Mouse (Mus musculus): ENCODE results near the gene Sfrp4. TPM values are rescaled to one million over a fixed set of nuclear protein-coding genes. Genes with fewer than 3 reads are reported as not detected.

Sfrp4 gene
- polyA plus RNA-seq, 1 experiment from 2014 or later = 0.49 TPM

DNA sequence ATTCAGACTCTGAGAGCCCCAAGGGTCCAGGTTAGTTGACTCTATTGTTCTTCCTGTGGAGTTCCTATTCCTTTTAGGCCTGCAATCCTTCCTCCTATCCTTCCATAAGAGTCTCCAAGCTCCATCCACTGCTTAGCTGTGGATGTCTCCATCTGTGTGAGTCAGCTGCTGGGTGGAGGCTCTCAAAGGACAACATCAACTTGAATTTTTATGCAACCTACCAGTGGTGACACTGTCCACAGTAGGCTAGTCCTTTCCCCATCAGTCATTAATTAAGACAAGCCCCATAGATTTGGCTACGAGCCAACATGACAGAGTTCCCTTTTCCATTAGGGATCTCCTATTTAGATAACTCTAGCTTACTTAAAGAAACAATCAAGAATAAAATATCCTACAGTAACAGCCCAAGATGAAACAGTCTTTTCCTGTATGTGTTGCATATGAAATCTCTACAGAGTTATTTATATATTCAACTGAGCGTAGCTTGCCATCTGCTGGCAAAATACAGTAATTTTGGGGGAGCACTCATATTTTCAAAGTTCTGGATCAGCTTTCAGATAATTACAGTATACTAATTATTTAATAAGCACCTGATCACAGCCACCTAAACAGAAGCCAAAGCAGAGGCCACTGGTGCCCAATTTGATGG is 17.4 kb downstream of the Sfrp4 start:
- no peaks in the 10 kb centered on the region for H3K4me1 ChIP-seq
- no peak overlapping the region for H3K9ac ChIP-seq
- no peaks in the 10 kb centered on the region for H3K36me3 ChIP-seq
- WGBS = 65% methylated on average over 2 of the region's 2 CpGs
- no peaks in the 10 kb centered on the region for H3K27me3 ChIP-seq (replicated peaks)
- no peaks in the 10 kb centered on the region for H3K9me3 ChIP-seq
- no peak for ATAC-seq (ENCODE audit: extremely low read depth, insufficient number of reproducible peaks, low FRiP score, low TSS enrichment)
- H3K4me3 ChIP-seq = no peak overlapping the region
- no peak overlapping the region for H3K27ac ChIP-seq (replicated peaks)
- H3K4me2 ChIP-seq = no peak overlapping the region

DNA sequence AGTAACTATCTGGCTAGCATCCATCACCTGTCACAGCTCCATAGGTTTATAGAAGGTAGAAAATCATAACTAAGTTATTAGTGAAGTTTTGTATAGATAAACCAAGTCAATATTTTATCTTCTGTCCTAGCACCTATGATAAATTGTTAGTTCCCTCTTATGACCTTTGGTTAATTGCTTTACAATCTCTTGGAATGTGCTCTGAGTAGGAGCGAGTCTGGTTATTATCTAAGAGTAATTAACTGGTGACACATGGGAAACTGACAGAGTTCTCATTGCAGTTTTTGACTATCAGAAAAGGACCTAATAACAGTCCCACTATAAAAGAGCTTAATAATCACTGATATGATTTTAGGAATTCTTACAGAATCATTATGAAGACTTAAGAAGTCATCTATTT is 20.6 kb downstream of the Sfrp4 start:
- 43% methylated on average over 1 of the region's 1 CpGs for WGBS
- no peaks in the 10 kb centered on the region for H3K4me1 ChIP-seq
- no peaks in the 10 kb centered on the region for H3K36me3 ChIP-seq
- no peak overlapping the region for H3K4me2 ChIP-seq
- H3K4me3 ChIP-seq = no peak overlapping the region
- ATAC-seq (ENCODE audit: extremely low read depth, insufficient number of reproducible peaks, low FRiP score, low TSS enrichment) = no peak
- H3K27ac ChIP-seq (replicated peaks) = no peak overlapping the region
- H3K27me3 ChIP-seq (replicated peaks) = no peaks in the 10 kb centered on the region
- no peaks in the 10 kb centered on the region for H3K9me3 ChIP-seq
- H3K9ac ChIP-seq = no peak overlapping the region

DNA sequence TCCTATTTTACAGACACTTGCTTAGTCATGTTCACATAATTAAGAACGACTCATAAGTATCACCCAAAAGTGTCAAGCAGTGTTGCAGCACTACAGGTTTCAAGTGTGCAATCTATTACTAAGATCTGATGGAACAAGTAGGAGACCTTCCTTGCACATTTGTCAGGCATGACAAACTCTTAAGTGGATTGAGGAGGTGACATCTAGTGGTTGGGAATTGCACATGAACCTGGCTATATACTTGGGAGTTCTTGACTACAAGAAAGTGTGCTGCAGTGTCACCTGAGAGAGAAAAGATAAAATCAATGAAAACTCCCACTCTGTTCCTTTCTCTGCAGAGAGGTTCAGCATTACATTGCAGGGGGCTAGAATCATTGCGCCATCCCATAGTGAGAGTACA is 21.3 kb downstream of the Sfrp4 start:
- Histone ChIP-seq H3K4me2 (no peak overlapping the region), H3K4me3 (no peak overlapping the region), H3K27me3 (replicated peaks) (no peaks in the 10 kb centered on the region), H3K9me3 (no peaks in the 10 kb centered on the region), H3K36me3 (no peaks in the 10 kb centered on the region), H3K27ac (replicated peaks) (no peak overlapping the region), H3K9ac (no peak overlapping the region), H3K4me1 (no peaks in the 10 kb centered on the region)
- whole genome bisulfite sequencing = 72% methylated on average over 2 of the region's 2 CpGs
- ATAC-seq (ENCODE audit: extremely low read depth, insufficient number of reproducible peaks, low FRiP score, low TSS enrichment) = no peak

DNA sequence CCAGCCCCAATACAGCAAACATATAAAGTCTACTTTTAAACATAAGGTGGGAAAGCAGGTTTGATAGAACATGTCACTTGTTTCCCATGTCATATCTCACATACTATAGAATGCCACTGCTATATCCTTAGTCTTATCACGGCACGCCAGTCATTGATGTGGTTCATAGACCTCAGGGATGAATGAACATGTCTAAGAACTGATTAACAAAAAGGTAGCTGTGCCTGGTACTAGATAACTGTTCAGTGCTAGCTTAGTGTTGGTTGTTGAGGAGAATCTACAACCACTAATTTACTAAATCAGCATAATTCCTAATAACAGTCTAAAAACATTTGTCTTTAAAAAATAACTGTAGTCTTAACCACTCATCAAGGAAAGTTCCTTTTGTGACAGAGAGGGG is 26.9 kb downstream of the Sfrp4 start:
- Histone ChIP-seq H3K9ac (no peak overlapping the region), H3K4me3 (no peak overlapping the region), H3K27me3 (replicated peaks) (no peaks in the 10 kb centered on the region), H3K4me1 (no peaks in the 10 kb centered on the region), H3K36me3 (no peaks in the 10 kb centered on the region), H3K9me3 (no peaks in the 10 kb centered on the region), H3K27ac (replicated peaks) (no peak overlapping the region), H3K4me2 (no peak overlapping the region)
- 87% methylated on average over 2 of the region's 2 CpGs for WGBS
- no peak for ATAC-seq (ENCODE audit: extremely low read depth, insufficient number of reproducible peaks, low FRiP score, low TSS enrichment)

DNA sequence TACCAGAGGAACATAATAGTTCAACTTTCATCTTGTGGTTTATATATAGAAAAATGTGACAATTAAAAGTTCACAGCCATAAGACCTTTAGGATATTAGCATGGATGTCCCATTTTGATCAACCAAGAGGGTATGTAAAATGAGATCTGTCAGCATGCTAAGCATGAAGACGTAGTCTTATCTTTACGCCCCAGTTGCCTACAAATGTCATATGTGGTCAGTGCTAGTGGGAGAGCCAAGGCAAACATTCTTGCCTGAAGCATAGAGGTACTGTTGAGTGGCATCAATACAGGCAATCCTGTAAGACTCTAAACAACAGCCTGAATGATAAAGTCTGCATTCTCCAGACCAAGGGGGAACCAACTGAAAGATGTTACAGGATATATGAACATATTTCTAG is 29.5 kb downstream of the Sfrp4 start:
- Histone ChIP-seq H3K9ac (no peak overlapping the region), H3K27me3 (replicated peaks) (no peaks in the 10 kb centered on the region), H3K4me2 (no peak overlapping the region), H3K36me3 (no peaks in the 10 kb centered on the region), H3K9me3 (no peaks in the 10 kb centered on the region), H3K4me1 (no peaks in the 10 kb centered on the region), H3K27ac (replicated peaks) (no peak overlapping the region), H3K4me3 (no peak overlapping the region)
- no peak for ATAC-seq (ENCODE audit: extremely low read depth, insufficient number of reproducible peaks, low FRiP score, low TSS enrichment)
- 74% methylated on average over 2 of the region's 2 CpGs for WGBS

DNA sequence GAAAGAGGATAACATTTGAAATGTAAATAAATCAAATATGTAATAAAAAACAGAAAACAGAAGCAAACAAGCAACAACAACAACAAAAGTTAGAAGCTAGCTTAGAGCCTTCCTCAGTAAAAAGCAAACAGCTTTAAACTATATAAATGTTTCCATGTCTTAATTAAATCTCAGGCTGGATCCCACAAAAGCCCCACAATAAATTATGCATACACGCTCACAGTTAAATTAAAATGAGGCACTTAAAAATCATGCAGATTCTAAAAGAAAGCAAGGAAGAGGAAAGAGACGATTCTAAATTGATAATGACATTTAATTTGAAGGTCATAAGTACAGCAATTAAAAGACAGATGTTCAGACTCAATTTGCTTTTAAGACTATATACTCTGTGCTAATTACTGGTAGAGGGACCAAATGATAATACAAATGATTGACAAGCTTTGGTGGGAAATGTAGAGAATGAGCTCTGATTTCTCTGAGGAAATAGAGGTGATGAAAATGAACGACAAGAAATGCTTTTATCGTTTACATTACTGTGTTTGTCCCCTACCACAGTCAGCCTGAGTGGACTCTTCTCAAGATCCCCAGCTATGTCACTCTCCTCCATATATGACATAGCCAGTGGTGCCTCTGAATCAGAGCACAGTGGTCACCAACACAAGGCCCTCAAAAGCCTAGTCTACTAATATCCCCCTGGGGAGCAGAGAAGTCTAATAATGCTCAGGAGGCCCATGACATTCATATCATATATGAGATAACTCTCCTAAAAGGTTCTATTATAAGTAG is 45.6 kb downstream of the Sfrp4 start:
- 77% methylated on average over 4 of the region's 4 CpGs for WGBS
- Histone ChIP-seq H3K9me3 (no peaks in the 10 kb centered on the region), H3K4me2 (no peak overlapping the region), H3K4me3 (no peak overlapping the region), H3K36me3 (no peaks in the 10 kb centered on the region), H3K27me3 (replicated peaks) (no peaks in the 10 kb centered on the region), H3K27ac (replicated peaks) (no peak overlapping the region), H3K4me1 (no peaks in the 10 kb centered on the region), H3K9ac (no peak overlapping the region)
- no peak for ATAC-seq (ENCODE audit: extremely low read depth, insufficient number of reproducible peaks, low FRiP score, low TSS enrichment)

DNA sequence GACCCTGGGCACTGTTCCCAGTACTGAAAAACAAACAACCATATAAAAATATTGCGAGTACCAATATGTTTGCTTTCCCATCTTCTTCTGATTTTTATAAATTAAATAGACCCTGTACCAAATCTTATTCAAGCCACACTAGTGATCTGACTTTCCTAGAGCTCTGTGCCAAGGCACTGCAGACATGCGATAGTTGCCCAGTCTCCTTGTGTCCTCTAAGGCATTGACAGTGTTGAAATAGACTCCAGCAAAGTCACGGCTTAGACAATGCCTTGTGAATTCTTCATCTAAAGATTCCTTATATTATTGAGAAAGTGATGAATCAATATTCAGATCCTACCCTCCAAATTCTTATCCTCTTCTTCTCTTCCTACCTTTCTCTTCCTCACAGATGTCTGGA is 51.1 kb downstream of the Sfrp4 start:
- H3K9ac ChIP-seq = no peak overlapping the region
- H3K36me3 ChIP-seq = no peaks in the 10 kb centered on the region
- H3K4me2 ChIP-seq = no peak overlapping the region
- H3K27me3 ChIP-seq (replicated peaks) = no peaks in the 10 kb centered on the region
- no peak overlapping the region for H3K4me3 ChIP-seq
- H3K4me1 ChIP-seq = no peaks in the 10 kb centered on the region
- WGBS = 72% methylated on average over 3 of the region's 3 CpGs
- H3K27ac ChIP-seq (replicated peaks) = no peak overlapping the region
- ATAC-seq (ENCODE audit: extremely low read depth, insufficient number of reproducible peaks, low FRiP score, low TSS enrichment) = no peak
- no peaks in the 10 kb centered on the region for H3K9me3 ChIP-seq

DNA sequence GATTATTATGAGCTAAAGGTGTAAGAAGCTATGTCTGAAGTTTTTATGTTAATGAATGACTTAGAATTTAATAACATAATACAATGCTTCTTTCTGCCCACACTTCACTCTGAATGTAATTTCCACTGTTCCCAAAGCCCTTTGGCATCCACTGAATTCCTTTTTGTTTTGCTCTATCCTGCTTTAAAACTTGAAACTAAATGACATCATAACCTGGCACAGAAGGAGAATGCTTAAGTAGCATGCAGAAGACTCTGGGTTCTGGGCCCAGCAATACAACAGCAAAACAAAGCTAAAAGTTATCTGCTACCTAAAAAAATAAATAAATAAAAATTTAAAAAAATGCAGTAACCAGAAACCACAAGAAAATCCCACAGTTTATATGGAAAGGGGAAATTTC is 51.7 kb downstream of the Sfrp4 start:
- Histone ChIP-seq H3K27ac (replicated peaks) (no peak overlapping the region), H3K9me3 (no peaks in the 10 kb centered on the region), H3K9ac (no peak overlapping the region), H3K4me2 (no peak overlapping the region), H3K4me1 (no peaks in the 10 kb centered on the region), H3K36me3 (no peaks in the 10 kb centered on the region), H3K27me3 (replicated peaks) (no peaks in the 10 kb centered on the region), H3K4me3 (no peak overlapping the region)
- no peak for ATAC-seq (ENCODE audit: extremely low read depth, insufficient number of reproducible peaks, low FRiP score, low TSS enrichment)

Other genes starting within 250 kb of the Sfrp4 start
- 82.9 and 83.6 TPM in 2 replicates for gene Stard3nl, start 227.3 kb upstream of the Sfrp4 start, polyA plus RNA-seq (2015; fragmentation: Nextera tagmentation; extraction: Ambion mirVana)
- gene Epdr1, start 3.2 kb upstream of the Sfrp4 start, polyA plus RNA-seq (2015; fragmentation: Nextera tagmentation; extraction: Ambion mirVana) = 30.5 and 35.5 TPM in 2 replicates
- gene Nme8, start 74.7 kb downstream of the Sfrp4 start, polyA plus RNA-seq (2015; fragmentation: Nextera tagmentation; extraction: Ambion mirVana) = 0.15 and 0.25 TPM in 2 replicates
- 0.04 and 0.05 TPM in 2 replicates for gene Gpr141, start 201.2 kb downstream of the Sfrp4 start, polyA plus RNA-seq (2015; fragmentation: Nextera tagmentation; extraction: Ambion mirVana)

All from heart, embryonic 13.5 days (tissue).